Mouse (Mus musculus) small intestine, adult 10 weeks (tissue): ENCODE results near the gene Vmn2r106. TPM values are rescaled to one million over a fixed set of nuclear protein-coding genes. Genes with fewer than 3 reads are reported as not detected.

Experiments
- polyA plus RNA-seq: library from polyadenylated mRNA; stranded (reverse); fragments of 350-450 nt; fragmentation: Illumina TruSeq; extraction: RNeasy Lipid Tissue Mini Kit (QIAGEN cat#74804); gene quantifications from one replicate; pipeline ENCODE4 v1.2.3, GENCODE M21; 2014; ENCODE audit warnings: low replicate concordance

Vmn2r106 gene
- not detected for polyA plus RNA-seq

DNA sequence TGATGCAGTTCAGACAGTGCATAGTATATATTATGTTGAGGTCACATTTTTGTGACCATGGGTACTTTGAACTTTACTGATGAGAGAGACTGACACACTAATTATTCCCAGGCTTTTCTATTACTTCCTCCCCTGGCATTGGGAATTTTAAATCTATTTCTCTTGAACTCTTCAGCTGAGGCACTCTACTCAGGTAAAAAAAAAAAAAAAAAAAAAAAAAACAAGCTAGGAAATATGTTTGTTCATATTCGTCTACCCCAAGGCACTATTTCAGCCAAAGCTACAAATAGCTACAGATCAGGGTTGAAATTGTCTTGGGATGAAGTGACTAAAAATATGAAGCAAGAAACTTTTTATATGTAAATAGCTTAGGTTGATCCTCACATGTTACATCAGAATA, at the start of gene Vmn2r106:
Gene Vmn2r106, minus strand, starts transcription at position 101 of the 400 bp plus-strand sequence.

DNA sequence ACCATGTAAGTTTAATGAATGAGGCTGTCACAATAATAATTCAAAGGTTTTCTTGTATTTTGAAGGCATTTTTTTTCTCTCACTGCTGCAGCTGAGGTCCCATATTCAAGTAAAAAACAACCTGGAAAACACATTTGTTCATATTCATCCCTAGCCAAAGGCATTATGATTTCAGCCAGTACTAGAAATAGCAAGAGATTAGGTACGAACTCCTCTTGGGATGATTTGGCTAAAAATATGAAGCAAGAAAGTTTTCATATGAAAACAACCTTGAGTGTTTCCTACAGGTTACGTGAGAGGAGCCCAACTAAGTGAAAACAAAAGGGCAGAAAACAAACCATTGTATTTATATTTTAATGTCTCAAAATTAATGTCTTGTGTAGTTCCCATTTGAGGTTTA, 50.4 kb downstream of the Vmn2r106 start, which contains the start of gene Vmn2r105:
Gene Vmn2r105, minus strand, starts transcription at position 101 of the 400 bp plus-strand sequence.

Other genes with a start within 250 kb of the Vmn2r106 start
- gene Vmn2r104, start 237.2 kb downstream of the Vmn2r106 start, polyA plus RNA-seq = not detected
- not detected for gene Fpr-rs7, start 171.3 kb downstream of the Vmn2r106 start, polyA plus RNA-seq
- not detected for gene Fpr-rs6, start 102.5 kb downstream of the Vmn2r106 start, polyA plus RNA-seq
- gene Vmn2r105, start 50.5 kb downstream of the Vmn2r106 start, polyA plus RNA-seq = not detected
- gene Vmn2r107, start 59.7 kb upstream of the Vmn2r106 start, polyA plus RNA-seq = not detected
- gene Vmn1r224, start 128.6 kb upstream of the Vmn2r106 start, polyA plus RNA-seq = not detected
- not detected for gene Vmn2r108, start 195.8 kb upstream of the Vmn2r106 start, polyA plus RNA-seq
- gene Vmn1r225, start 212.6 kb upstream of the Vmn2r106 start, polyA plus RNA-seq = not detected